Mouse (Mus musculus): ENCODE results near the gene Pik3ap1.

- no peak for TF ChIP-seq CTCF (IDR thresholded peaks at IDR 0.05; ENCODE audit: insufficient read depth, low read length)
- TF ChIP-seq POLR2A (IDR thresholded peaks at IDR 0.05; ENCODE audit: borderline replicate concordance, extremely low read depth, low read depth, low read length): no peak
These were observed 39.7 kb downstream of the Pik3ap1 start for GRCm38 (mm10) chr19:41345028-41345741.
